Mouse (Mus musculus) embryonic facial prominence, embryonic 12.5 days (tissue): ENCODE data around the gene Zmat1. TPM values are rescaled to one million over a fixed set of nuclear protein-coding genes. Genes with fewer than 3 reads are reported as not detected.

Experiments
- ATAC-seq: fragments of 200-750 bp; cut with Nextera tagmentation; 2 replicates; pipeline ENCODE4 v1.8.0; 2017; ENCODE audit not compliant: insufficient number of reproducible peaks, insufficient read depth, low FRiP score, low TSS enrichment
- H3K27ac ChIP-seq: fragments of 300-500 bp; sonication (generic); 2 replicates; pipeline ENCODE4 v1.5.1; 2016; ENCODE audit warnings: mild to moderate bottlenecking
- H3K27me3 ChIP-seq: fragments of 300-500 bp; sonication (generic); 2 replicates; pipeline ENCODE4 v1.6.1; 2016; ENCODE audit warnings: mild to moderate bottlenecking, moderate library complexity
- H3K36me3 ChIP-seq: fragments of 300-500 bp; sonication (generic); 2 replicates; pipeline ENCODE4 v1.6.1; 2016; ENCODE audit warnings: mild to moderate bottlenecking
- H3K4me1 ChIP-seq: fragments of 300-500 bp; sonication (generic); 2 replicates; pipeline ENCODE4 v1.6.1; 2016
- H3K4me2 ChIP-seq: fragments of 300-500 bp; sonication (generic); replicated peaks from 2 replicates; pipeline ENCODE4 v1.6.1; 2016; ENCODE audit warnings: mild to moderate bottlenecking, moderate library complexity
- H3K4me3 ChIP-seq: fragments of 300-500 bp; sonication (generic); 2 replicates; pipeline ENCODE4 v1.5.1; 2016; ENCODE audit warnings: mild to moderate bottlenecking
- H3K9ac ChIP-seq: fragments of 300-500 bp; sonication (generic); 2 replicates; pipeline ENCODE4 v1.6.1; 2016; ENCODE audit warnings: mild to moderate bottlenecking, moderate library complexity
- H3K9me3 ChIP-seq: fragments of 300-500 bp; sonication (generic); 2 replicates; pipeline ENCODE4 v1.6.1; 2016; ENCODE audit warnings: mild to moderate bottlenecking, moderate library complexity
- WGBS: fragments of 180-500 bp; shearing (Covaris S2); methylation state at CpG from one replicate; pipeline ENCODE4 v1.1.7; 2016; 5-methylcytosine and 5-hydroxymethylcytosine counted together
- polyA plus RNA-seq: library from polyadenylated mRNA; unstranded; fragments of >200 nt; fragmentation: Nextera tagmentation; extraction: Ambion mirVana; gene quantifications from 2 replicates; pipeline ENCODE4 v1.2.1, GENCODE M21; 2016

The Zmat1 gene
- polyA plus RNA-seq, 1 experiment from 2014 or later: 7.3 TPM

DNA sequence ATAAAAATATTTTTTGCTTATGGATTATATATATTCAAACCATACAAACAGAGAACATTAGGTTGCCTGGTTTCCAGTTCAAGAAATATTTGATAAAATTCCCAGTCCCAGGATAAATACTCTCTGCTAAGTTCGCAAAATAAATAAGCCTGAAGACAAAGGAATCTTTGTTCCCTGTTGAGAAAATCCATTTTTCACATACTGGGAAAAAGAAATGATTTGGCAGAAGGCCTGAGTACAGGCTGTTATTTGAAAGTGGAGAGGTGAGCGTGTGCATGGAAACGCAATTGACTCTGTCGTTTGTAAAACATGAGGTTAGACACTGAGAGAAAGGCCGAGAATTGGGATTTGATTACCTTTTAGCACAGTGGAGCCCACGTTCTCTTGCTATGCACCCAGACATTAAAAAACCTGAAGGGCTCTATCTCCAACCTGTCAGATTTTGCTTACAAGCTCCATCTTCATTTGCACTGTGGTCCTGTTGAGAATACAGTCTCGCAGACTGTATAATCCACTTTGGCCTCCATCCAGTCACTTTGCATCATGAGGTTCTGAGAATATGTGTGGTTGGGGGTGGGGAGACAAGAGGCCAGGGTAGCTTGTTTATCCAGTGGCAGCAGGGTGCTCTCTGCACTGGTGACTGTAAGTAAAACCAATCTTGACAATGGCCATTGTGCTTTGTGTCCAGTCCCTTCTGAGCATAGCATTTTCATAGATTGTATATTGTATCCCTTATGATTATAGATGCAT, 85.2 kb downstream of the Zmat1 start:
- H3K4me2 ChIP-seq: no peak overlapping the region
- no peaks in the 10 kb centered on the region for H3K27me3 ChIP-seq
- WGBS: 60% methylated on average over 7 of the region's 7 CpGs

More for the DNA sequence above, 85.2 kb downstream of the Zmat1 start:
- H3K4me1 ChIP-seq: no peaks in the 10 kb centered on the region
- no peak for ATAC-seq
- no peaks in the 10 kb centered on the region for H3K36me3 ChIP-seq
- no peak overlapping the region for H3K9ac ChIP-seq
- no peak overlapping the region for H3K27ac ChIP-seq
- H3K9me3 ChIP-seq: no peaks in the 10 kb centered on the region
- no peak overlapping the region for H3K4me3 ChIP-seq

Other genes starting within 250 kb of the Zmat1 start
- gene Armcx2, start 200.0 kb downstream of the Zmat1 start, polyA plus RNA-seq: 89.9 and 95.3 TPM in 2 replicates
- gene Nxf2, start 44.5 kb downstream of the Zmat1 start, polyA plus RNA-seq: 1.7 TPM in 2 replicates
- not detected in 2 replicates for gene Gm15023, start 168.4 kb upstream of the Zmat1 start, polyA plus RNA-seq
- gene Tceal6, start 201.5 kb upstream of the Zmat1 start, polyA plus RNA-seq: 9.4 TPM in 2 replicates